Mouse (Mus musculus) midbrain, embryonic 15.5 days (tissue): ENCODE data around the gene Zic4. TPM values are rescaled to one million over a fixed set of nuclear protein-coding genes. Genes with fewer than 3 reads are reported as not detected.

Experiments used
- ATAC-seq: fragments of 200-750 bp; cut with Nextera tagmentation; replicated peaks from 2 replicates; pipeline ENCODE4 v1.8.0; 2017; ENCODE audit warnings: moderate TSS enrichment
- H3K27ac ChIP-seq: fragments of 300-500 bp; sonication (generic); 2 replicates; pipeline ENCODE4 v1.5.1; 2015; ENCODE audit warnings: mild to moderate bottlenecking, inconsistent platforms
- H3K27me3 ChIP-seq: fragments of 300-500 bp; sonication (generic); replicated peaks from 2 replicates; pipeline ENCODE4 v1.6.1; 2015; ENCODE audit warnings: inconsistent platforms
- H3K36me3 ChIP-seq: fragments of 300-500 bp; sonication (generic); replicated peaks from 2 replicates; pipeline ENCODE4 v1.6.1; 2015; ENCODE audit warnings: inconsistent platforms
- H3K4me1 ChIP-seq: fragments of 300-500 bp; sonication (generic); 2 replicates; pipeline ENCODE4 v1.6.1; 2015; ENCODE audit warnings: inconsistent platforms
- H3K4me2 ChIP-seq: fragments of 300-500 bp; sonication (generic); 2 replicates; pipeline ENCODE4 v1.6.1; 2015; ENCODE audit warnings: inconsistent platforms, mild to moderate bottlenecking, moderate library complexity
- H3K4me3 ChIP-seq: fragments of 300-500 bp; sonication (generic); 2 replicates; pipeline ENCODE4 v1.5.1; 2015; ENCODE audit warnings: mild to moderate bottlenecking, inconsistent platforms
- H3K9ac ChIP-seq: fragments of 300-500 bp; sonication (generic); 2 replicates; pipeline ENCODE4 v1.6.1; 2015; ENCODE audit warnings: mild to moderate bottlenecking, inconsistent platforms
- H3K9me3 ChIP-seq: fragments of 300-500 bp; sonication (generic); 2 replicates; pipeline ENCODE4 v1.6.1; 2016; ENCODE audit warnings: inconsistent platforms
- WGBS: fragments of 180-500 bp; shearing (Covaris S2); methylation state at CpG from one replicate; pipeline ENCODE4 v1.1.7; 2015; ENCODE audit warnings: mixed read lengths; 5-methylcytosine and 5-hydroxymethylcytosine counted together
- polyA plus RNA-seq: library from polyadenylated mRNA; unstranded; fragments of >200 nt; fragmentation: Nextera tagmentation; extraction: Ambion mirVana; gene quantifications from 2 replicates; pipeline ENCODE4 v1.2.1, GENCODE M21; 2015

The Zic4 gene
- polyA plus RNA-seq, 1 experiment from 2014 or later = 59.1 TPM

GRCm38 (mm10) chr9:91377036-91377872 lies 15.0 kb downstream of the Zic4 start:
- no peaks in the 10 kb centered on the region for H3K9me3 ChIP-seq
- peak overlapping the region; percentile 81 for H3K27ac ChIP-seq
- ATAC-seq = peak; percentile 69
- H3K27me3 ChIP-seq = peaks cover 64% of the 10 kb centered on the region
- H3K4me2 ChIP-seq = peak overlapping the region; percentile 66
- H3K36me3 ChIP-seq = no peaks in the 10 kb centered on the region
- peaks cover 16% of the 10 kb centered on the region for H3K4me1 ChIP-seq
- H3K4me3 ChIP-seq = peak overlapping the region; percentile 28
- H3K9ac ChIP-seq = no peak overlapping the region
- 4% methylated on average over 13 of the region's 14 CpGs for WGBS

DNA sequence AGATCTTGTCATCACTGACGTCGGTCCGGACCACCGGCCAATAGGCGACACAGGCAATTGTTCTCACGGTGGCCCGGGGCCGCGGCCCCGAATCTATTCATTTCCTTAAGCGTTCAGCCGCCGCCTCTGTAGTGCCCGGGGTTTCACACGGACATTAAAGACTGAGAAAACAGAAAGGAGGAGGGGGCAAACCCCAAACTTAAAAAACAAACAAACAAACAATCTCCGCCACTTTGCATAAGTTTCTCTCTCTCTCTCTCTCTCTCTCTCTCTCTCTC lies 15.6 kb downstream of the Zic4 start:
- peak; percentile 69 for ATAC-seq
- H3K27me3 ChIP-seq = peaks cover 58% of the 10 kb centered on the region

DNA sequence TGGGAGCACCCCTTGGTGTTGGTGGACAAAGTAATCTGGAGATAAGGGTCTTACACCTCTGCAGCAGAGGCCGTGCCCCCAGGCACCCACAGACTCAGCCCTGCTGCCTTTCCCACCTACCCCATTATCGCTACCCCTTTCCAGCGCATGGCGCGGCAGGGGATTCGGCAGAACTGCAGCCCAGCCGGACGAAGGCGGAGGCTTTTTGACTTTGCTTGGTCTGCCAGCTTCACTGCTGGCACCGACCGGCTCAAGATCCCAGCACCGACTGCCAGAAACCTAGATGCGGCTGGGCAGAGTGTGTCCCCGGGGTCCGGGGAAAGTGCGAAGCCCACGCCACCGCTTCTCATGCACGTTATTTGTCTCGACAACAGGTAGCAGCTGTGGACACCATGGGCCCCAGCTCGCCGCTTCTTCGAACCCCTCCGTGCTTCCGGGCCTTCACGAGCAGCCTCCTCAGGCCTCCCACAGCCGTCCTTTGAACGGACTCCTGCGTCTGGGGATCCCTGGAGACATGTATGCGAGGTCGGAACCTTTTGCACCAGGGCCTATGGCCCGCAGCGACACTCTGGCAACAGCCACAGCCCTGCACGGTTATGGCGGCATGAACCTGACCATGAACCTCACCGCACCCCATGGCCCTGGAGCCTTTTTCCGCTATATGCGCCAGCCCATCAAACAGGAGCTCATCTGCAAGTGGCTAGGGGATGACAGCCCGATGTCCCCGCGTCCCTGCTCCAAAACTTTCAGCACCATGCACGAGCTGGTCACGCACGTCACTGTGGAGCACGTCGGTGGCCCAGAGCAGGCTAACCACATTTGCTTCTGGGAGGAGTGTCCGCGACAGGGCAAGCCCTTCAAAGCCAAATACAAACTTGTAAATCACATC lies 16.4 kb downstream of the Zic4 start:
- H3K4me3 ChIP-seq = peak overlapping the region; percentile 28
- H3K9me3 ChIP-seq = no peaks in the 10 kb centered on the region
- H3K4me1 ChIP-seq = peaks cover 16% of the 10 kb centered on the region
- WGBS = 1% methylated on average over 48 of the region's 48 CpGs
- peak overlapping the region; percentile 81 for H3K27ac ChIP-seq
- peak overlapping the region; percentile 42 for H3K9ac ChIP-seq
- ATAC-seq = 0 out of 2 replicates have a peak, but pooled peaks have one; percentile 10
- H3K4me2 ChIP-seq = peak overlapping the region; percentile 66
- peaks cover 55% of the 10 kb centered on the region for H3K27me3 ChIP-seq
- H3K36me3 ChIP-seq = no peaks in the 10 kb centered on the region

More for the DNA sequence above, 15.6 kb downstream of the Zic4 start:
- peaks cover 16% of the 10 kb centered on the region for H3K4me1 ChIP-seq
- WGBS = under 1% methylated on average over 16 of the region's 16 CpGs
- H3K4me3 ChIP-seq = peak overlapping the region; percentile 28
- H3K4me2 ChIP-seq = peak overlapping the region; percentile 66
- H3K9me3 ChIP-seq = no peaks in the 10 kb centered on the region
- H3K9ac ChIP-seq = no peak overlapping the region
- peak overlapping the region; percentile 81 for H3K27ac ChIP-seq
- H3K36me3 ChIP-seq = no peaks in the 10 kb centered on the region

GRCm38 (mm10) chr9:91379300-91379635 lies 17.1 kb downstream of the Zic4 start:
- H3K36me3 ChIP-seq = no peaks in the 10 kb centered on the region
- WGBS = 8% methylated on average over 8 of the region's 8 CpGs
- peak overlapping the region; percentile 28 for H3K4me3 ChIP-seq
- H3K27me3 ChIP-seq = peaks cover 52% of the 10 kb centered on the region
- H3K27ac ChIP-seq = peak overlapping the region; percentile 81
- H3K4me2 ChIP-seq = peak overlapping the region; percentile 66
- no peak for ATAC-seq
- peaks cover 16% of the 10 kb centered on the region for H3K4me1 ChIP-seq
- H3K9ac ChIP-seq = peak overlapping the region; percentile 42; the same call in 1 of the 2 replicates
- H3K9me3 ChIP-seq = no peaks in the 10 kb centered on the region

DNA sequence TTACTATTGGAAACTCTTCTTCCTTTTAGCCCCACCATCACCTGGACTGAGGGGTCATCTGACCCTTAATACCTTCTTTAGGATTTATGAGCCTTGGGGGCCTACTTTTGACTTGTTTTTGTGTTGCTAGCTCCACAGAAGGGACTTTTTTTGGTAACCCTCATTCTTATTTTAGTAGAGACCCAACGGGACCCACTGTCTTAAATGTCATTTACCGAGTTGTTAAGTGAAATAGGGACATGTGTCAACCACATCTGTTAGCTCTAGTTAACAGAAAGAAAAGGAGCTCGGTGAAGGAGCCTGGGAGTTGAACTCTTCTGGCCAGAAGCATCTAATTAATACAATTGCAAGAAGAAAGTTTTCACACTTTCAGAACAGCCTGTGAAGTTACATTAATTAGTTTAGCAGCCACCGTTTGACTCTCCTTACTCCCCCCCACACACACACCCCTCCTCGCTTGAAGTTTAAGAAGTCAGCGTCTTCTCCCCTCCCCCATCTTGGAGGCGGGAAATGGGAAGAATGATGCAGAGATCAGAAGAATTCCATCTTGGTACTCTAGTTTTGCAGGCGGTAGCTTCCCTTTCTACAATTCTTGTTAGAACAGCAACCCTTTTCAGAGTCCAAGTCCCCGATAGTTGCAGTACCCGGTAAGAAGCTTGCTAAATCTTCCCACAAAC lies 17.7 kb downstream of the Zic4 start:
- H3K4me2 ChIP-seq = peak overlapping the region; percentile 66
- H3K27me3 ChIP-seq = peaks cover 52% of the 10 kb centered on the region
- 0 out of 2 replicates have a peak overlapping the region, but pooled peaks have one; percentile 15 for H3K9ac ChIP-seq
- H3K4me3 ChIP-seq = peak overlapping the region; percentile 29
- H3K36me3 ChIP-seq = no peaks in the 10 kb centered on the region
- peak overlapping the region; percentile 90 for H3K27ac ChIP-seq
- H3K4me1 ChIP-seq = peaks cover 16% of the 10 kb centered on the region
- H3K9me3 ChIP-seq = no peaks in the 10 kb centered on the region
- WGBS = 3% methylated on average over 10 of the region's 10 CpGs
- no peak for ATAC-seq

DNA sequence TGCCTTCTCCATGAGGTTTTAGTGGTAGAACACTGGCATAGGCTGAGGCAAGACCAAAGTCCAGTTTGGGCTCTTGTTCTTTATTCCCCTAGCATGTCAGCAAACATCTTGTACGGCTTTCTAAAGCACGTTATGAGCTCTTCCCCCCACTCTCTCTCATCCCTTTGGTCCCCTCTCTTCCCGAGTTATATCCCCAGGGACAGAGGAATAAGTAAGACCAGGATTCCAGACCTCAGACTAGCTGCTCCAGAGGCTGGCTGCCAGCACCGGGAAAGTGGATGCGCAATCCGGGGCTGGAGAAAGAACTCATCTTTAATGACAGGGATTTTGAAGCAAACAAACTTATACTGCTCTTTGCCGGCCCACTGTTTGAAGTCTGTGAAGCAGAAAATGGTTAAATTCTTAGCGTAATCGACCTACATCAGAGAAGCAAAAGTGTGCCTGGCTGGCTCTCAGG lies 18.3 kb downstream of the Zic4 start:
- peaks cover 16% of the 10 kb centered on the region for H3K4me1 ChIP-seq
- no peaks in the 10 kb centered on the region for H3K36me3 ChIP-seq
- H3K27me3 ChIP-seq = peaks cover 53% of the 10 kb centered on the region
- ATAC-seq = no peak
- H3K9me3 ChIP-seq = no peaks in the 10 kb centered on the region
- H3K4me2 ChIP-seq = peak overlapping the region; percentile 66
- peak overlapping the region; percentile 29 for H3K4me3 ChIP-seq
- H3K27ac ChIP-seq = peak overlapping the region; percentile 90
- 0 out of 2 replicates have a peak overlapping the region, but pooled peaks have one; percentile 15 for H3K9ac ChIP-seq
- 3% methylated on average over 9 of the region's 9 CpGs for WGBS

GRCm38 (mm10) chr9:91381284-91382110 lies 19.3 kb downstream of the Zic4 start:
- H3K4me3 ChIP-seq = peak overlapping the region; percentile 46
- peak overlapping the region; percentile 90 for H3K27ac ChIP-seq
- H3K9ac ChIP-seq = peak overlapping the region; percentile 55
- under 1% methylated on average over 66 of the region's 76 CpGs for WGBS
- H3K4me1 ChIP-seq = peaks cover 16% of the 10 kb centered on the region
- H3K4me2 ChIP-seq = peak overlapping the region; percentile 66
- H3K36me3 ChIP-seq = no peaks in the 10 kb centered on the region
- no peaks in the 10 kb centered on the region for H3K9me3 ChIP-seq
- peaks cover 52% of the 10 kb centered on the region for H3K27me3 ChIP-seq
- ATAC-seq = peak; percentile 45

- peak overlapping the region; percentile 46 for H3K4me3 ChIP-seq
- peaks cover 46% of the 10 kb centered on the region for H3K27me3 ChIP-seq
- no peak for ATAC-seq
- H3K36me3 ChIP-seq = no peaks in the 10 kb centered on the region
- H3K9ac ChIP-seq = peak overlapping the region; percentile 55
- peak overlapping the region; percentile 66 for H3K4me2 ChIP-seq
- no peaks in the 10 kb centered on the region for H3K9me3 ChIP-seq
- peaks cover 16% of the 10 kb centered on the region for H3K4me1 ChIP-seq
- peak overlapping the region; percentile 90 for H3K27ac ChIP-seq
- WGBS = 3% methylated on average over 2 of the region's 2 CpGs
Observed at GRCm38 (mm10) chr9:91382111-91382379, 19.8 kb downstream of the Zic4 start.

GRCm38 (mm10) chr9:91382471-91383255 lies 20.4 kb downstream of the Zic4 start:
- 5% methylated on average over 24 of the region's 24 CpGs for WGBS
- peak overlapping the region; percentile 11 for H3K9ac ChIP-seq
- peak overlapping the region; percentile 90 for H3K27ac ChIP-seq
- H3K4me3 ChIP-seq = peak overlapping the region; percentile 46
- no peak for ATAC-seq
- H3K9me3 ChIP-seq = no peaks in the 10 kb centered on the region
- H3K27me3 ChIP-seq = peaks cover 47% of the 10 kb centered on the region
- H3K4me2 ChIP-seq = peak overlapping the region; percentile 66
- H3K4me1 ChIP-seq = peaks cover 16% of the 10 kb centered on the region
- no peaks in the 10 kb centered on the region for H3K36me3 ChIP-seq

DNA sequence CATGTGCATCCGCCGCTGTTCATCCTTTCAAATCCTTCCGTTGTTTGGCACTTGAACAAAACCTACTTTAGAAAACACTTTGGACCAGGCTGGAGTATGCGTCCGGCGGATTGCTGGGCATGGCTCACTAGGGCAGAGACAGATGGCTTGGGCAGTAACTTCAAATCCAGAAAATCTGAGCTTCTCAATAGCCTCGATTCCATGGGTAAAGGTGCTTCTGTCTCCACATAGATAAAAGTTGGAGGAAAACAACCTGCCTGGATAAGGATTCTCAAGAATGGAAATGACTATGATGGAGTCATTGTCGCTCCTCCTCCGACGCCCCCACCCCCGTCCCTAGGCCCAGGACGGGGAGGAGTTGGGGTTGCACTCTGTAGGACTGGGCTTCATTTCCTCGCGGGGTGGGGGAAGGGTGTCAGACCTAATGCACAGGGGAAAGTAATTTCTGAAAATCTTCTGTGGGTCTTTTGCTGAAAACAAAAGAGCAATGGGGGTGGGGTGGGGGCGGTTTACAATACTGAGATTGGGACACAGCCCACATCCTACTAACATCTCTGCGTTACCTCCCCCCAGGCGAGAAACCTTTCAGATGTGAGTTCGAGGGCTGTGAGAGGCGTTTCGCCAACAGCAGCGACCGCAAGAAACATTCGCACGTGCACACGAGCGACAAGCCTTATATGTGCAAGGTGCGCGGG lies 21.4 kb downstream of the Zic4 start:
- WGBS = 2% methylated on average over 28 of the region's 28 CpGs
- Histone ChIP-seq H3K4me3 (peak overlapping the region; percentile 6), H3K36me3 (no peaks in the 10 kb centered on the region), H3K9me3 (no peaks in the 10 kb centered on the region), H3K4me1 (peaks cover 12% of the 10 kb centered on the region), H3K9ac (peak overlapping the region; percentile 3; the same call in 1 of the 2 replicates), H3K27ac (peak overlapping the region; percentile 90), H3K4me2 (peak overlapping the region; percentile 66), H3K27me3 (peaks cover 49% of the 10 kb centered on the region)
- ATAC-seq = 0 out of 2 replicates have a peak, but pooled peaks have one; percentile 41
